Mouse (Mus musculus) ES-Bruce4 (cell line): ENCODE measurements around the gene Vmn1r14. TPM values are rescaled to one million over a fixed set of nuclear protein-coding genes. Genes with fewer than 3 reads are reported as not detected.

Source experiments
- H3K27ac ChIP-seq: 2 replicates; pipeline ENCODE4 v1.5.1; 2012; ENCODE audit warnings: low read length, inconsistent platforms; ENCODE audit not compliant: insufficient read depth
- H3K27me3 ChIP-seq: 2 replicates; pipeline ENCODE4 v1.6.1; 2012; ENCODE audit warnings: mild to moderate bottlenecking, low read length, inconsistent platforms; ENCODE audit not compliant: control insufficient read depth, poor library complexity, insufficient read depth, severe bottlenecking
- H3K36me3 ChIP-seq: 2 replicates; pipeline ENCODE4 v1.6.1; 2012; ENCODE audit warnings: inconsistent platforms, mild to moderate bottlenecking, low read length, moderate library complexity; ENCODE audit not compliant: control insufficient read depth, poor library complexity, insufficient read depth, severe bottlenecking
- H3K4me1 ChIP-seq: one replicate; pipeline ENCODE4 v1.8.1; 2011; ENCODE audit warnings: low read length; ENCODE audit not compliant: control insufficient read depth, insufficient read depth
- H3K4me3 ChIP-seq: 2 replicates; pipeline ENCODE4 v1.5.1; 2011; ENCODE audit warnings: low read depth, mild to moderate bottlenecking, low read length
- H3K9ac ChIP-seq: 2 replicates; pipeline ENCODE4 v1.6.1; 2012; ENCODE audit warnings: low read depth, mild to moderate bottlenecking, inconsistent platforms; ENCODE audit not compliant: poor library complexity, severe bottlenecking
- H3K9me3 ChIP-seq: replicated peaks from 2 replicates; pipeline ENCODE4 v1.6.1; 2012; ENCODE audit warnings: mild to moderate bottlenecking, low read length, inconsistent platforms; ENCODE audit not compliant: control insufficient read depth, poor library complexity, insufficient read depth, severe bottlenecking
- CTCF ChIP-seq: IDR thresholded peaks from one replicate; pipeline ENCODE4 v1.8.1; 2011; ENCODE audit warnings: low read depth, low read length
- EP300 ChIP-seq: IDR thresholded peaks from 2 replicates; pipeline ENCODE4 v1.6.1; 2011; ENCODE audit warnings: low read depth, low read length; ENCODE audit not compliant: insufficient read depth
- POLR2A ChIP-seq: IDR thresholded peaks from one replicate; pipeline ENCODE4 v1.8.1; 2011; ENCODE audit warnings: low read length; ENCODE audit not compliant: insufficient read depth
- polyA plus RNA-seq: library from polyadenylated mRNA; stranded (reverse); fragments of >200 nt; gene quantifications from 2 replicates; pipeline ENCODE4 v1.2.4, GENCODE M21; 2011; ENCODE audit warnings: low read depth; ENCODE audit not compliant: missing spikeins, insufficient read depth, insufficient read length

Vmn1r14 gene
- polyA plus RNA-seq, 1 experiment = not detected

- no peaks in the 10 kb centered on the region for H3K9me3 ChIP-seq
- H3K36me3 ChIP-seq = no peaks in the 10 kb centered on the region
- no peak overlapping the region for H3K27ac ChIP-seq
- H3K4me3 ChIP-seq = no peak overlapping the region
- H3K9ac ChIP-seq = no peak overlapping the region
- no peaks in the 10 kb centered on the region for H3K4me1 ChIP-seq
- no peak for TF ChIP-seq EP300
- no peak for TF ChIP-seq CTCF
- TF ChIP-seq POLR2A = no peak
- no peaks in the 10 kb centered on the region for H3K27me3 ChIP-seq
Measured at GRCm38 (mm10) chr6:57272517-57272916, 41.0 kb downstream of the Vmn1r14 start.

GRCm38 (mm10) chr6:57278952-57279351 is 47.5 kb downstream of the Vmn1r14 start:
- Histone ChIP-seq H3K36me3 (no peaks in the 10 kb centered on the region), H3K4me3 (no peak overlapping the region), H3K27ac (no peak overlapping the region), H3K9ac (no peak overlapping the region), H3K27me3 (no peaks in the 10 kb centered on the region), H3K9me3 (no peaks in the 10 kb centered on the region), H3K4me1 (no peaks in the 10 kb centered on the region)
- TF ChIP-seq EP300 = no peak
- no peak for TF ChIP-seq POLR2A
- no peak for TF ChIP-seq CTCF

Other genes with a start within 250 kb of the Vmn1r14 start
- 0.14 TPM in 1 of 2 replicates, not detected in the other for gene Vmn1r6, start 234.4 kb upstream of the Vmn1r14 start, polyA plus RNA-seq
- not detected in 2 replicates for gene Vmn1r7, start 206.4 kb upstream of the Vmn1r14 start, polyA plus RNA-seq
- not detected in 2 replicates for gene Vmn1r8, start 199.4 kb upstream of the Vmn1r14 start, polyA plus RNA-seq
- gene Vmn1r9, start 164.9 kb upstream of the Vmn1r14 start, polyA plus RNA-seq = not detected in 2 replicates
- gene Vmn1r10, start 122.2 kb upstream of the Vmn1r14 start, polyA plus RNA-seq = not detected in 2 replicates
- gene Vmn1r11, start 98.2 kb upstream of the Vmn1r14 start, polyA plus RNA-seq = not detected in 2 replicates
- not detected in 2 replicates for gene Vmn1r12, start 74.8 kb upstream of the Vmn1r14 start, polyA plus RNA-seq
- 1.7 and 1.8 TPM in 2 replicates for gene Vmn1r13, start 28.4 kb upstream of the Vmn1r14 start, polyA plus RNA-seq
- gene Vmn1r15, start 26.3 kb downstream of the Vmn1r14 start, polyA plus RNA-seq = 0.33 TPM in 1 of 2 replicates, not detected in the other
- not detected in 2 replicates for gene Vmn1r16, start 97.8 kb downstream of the Vmn1r14 start, polyA plus RNA-seq
- gene Vmn1r17, start 132.0 kb downstream of the Vmn1r14 start, polyA plus RNA-seq = not detected in 2 replicates
- gene Vmn1r18, start 164.1 kb downstream of the Vmn1r14 start, polyA plus RNA-seq = 0.05 and 0.09 TPM in 2 replicates
- gene Vmn1r19, start 172.1 kb downstream of the Vmn1r14 start, polyA plus RNA-seq = not detected in 2 replicates
- not detected in 2 replicates for gene Vmn1r20, start 197.2 kb downstream of the Vmn1r14 start, polyA plus RNA-seq